Mouse (Mus musculus) bone marrow, adult 2 months (tissue): ENCODE data around the gene Ankrd22.
"Not testable (repeated sequence)": the region's sequence is repeated elsewhere in the genome, so short reads cannot be mapped to it uniquely, and the experiment has no call there.

Source experiments
- CTCF ChIP-seq: fragments of 200-500 bp; IDR thresholded peaks from 2 replicates; pipeline ENCODE4 v1.5.1; 2011; ENCODE audit warnings: low read length, control low read depth; ENCODE audit not compliant: control insufficient read depth, insufficient read depth
- POLR2A ChIP-seq: fragments of 200-500 bp; IDR thresholded peaks from 2 replicates; pipeline ENCODE4 v1.6.1; 2011; ENCODE audit warnings: low read depth, mild to moderate bottlenecking, control low read depth, low read length, borderline replicate concordance; ENCODE audit not compliant: control insufficient read depth

DNA sequence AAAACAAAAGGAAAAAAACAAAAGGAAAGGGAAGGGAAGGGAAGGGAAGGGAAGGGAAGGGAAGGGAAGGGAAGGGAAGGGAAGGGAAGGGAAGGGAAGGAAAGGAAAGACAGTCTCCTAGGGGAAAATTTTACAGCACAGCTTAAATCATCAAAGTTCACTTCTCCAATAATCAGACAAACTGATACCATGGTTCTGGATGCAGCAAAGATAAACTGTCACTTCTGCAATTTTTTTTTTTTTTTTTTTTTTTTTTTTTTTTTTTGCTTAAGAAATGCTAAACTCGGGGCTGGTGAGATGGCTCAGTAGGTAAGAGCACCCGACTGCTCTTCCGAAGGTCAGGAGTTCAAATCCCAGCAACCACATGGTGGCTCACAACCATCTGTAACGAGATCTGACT is 40.3 kb upstream of the Ankrd22 start:
- TF ChIP-seq CTCF, POLR2A: not testable (repeated sequence)
